Mouse (Mus musculus): ENCODE data around the gene Ehhadh. TPM values are rescaled to one million over a fixed set of nuclear protein-coding genes. Genes with fewer than 3 reads are reported as not detected.

Ehhadh gene
- 1.4 and 1.9 TPM in 2 replicates for polyA plus RNA-seq (2015; fragmentation: Nextera tagmentation; extraction: Ambion mirVana)

- ATAC-seq (replicated peaks), result peak; percentile 94
- peak within 1 kb of the TSS; percentile 81 for H3K4me2 ChIP-seq
- H3K4me3 ChIP-seq, result peak within 1 kb of the TSS; percentile 47
- peak within 1 kb of the TSS; percentile 28 for H3K27ac ChIP-seq
- H3K36me3 ChIP-seq (replicated peaks), result no peaks in the 10 kb centered on the region
- no peaks in the 10 kb centered on the region for H3K9me3 ChIP-seq
- peak within 1 kb of the TSS; percentile 42 for H3K9ac ChIP-seq
- no peaks in the 10 kb centered on the region for H3K27me3 ChIP-seq (replicated peaks)
- H3K4me1 ChIP-seq, result peaks cover 10% of the 10 kb centered on the region; the same call in 1 of the 2 replicates
- WGBS, result 9% methylated on average over 27 of the region's 28 CpGs
These were observed at the start of gene Ehhadh for GRCm38 (mm10) chr16:21787516-21788353. Ehhadh (minus strand) TSS chr16:21787807.

GRCm38 (mm10) chr16:21836311-21837072 lies 48.9 kb upstream of the Ehhadh start:
- Histone ChIP-seq H3K27ac (no peak overlapping the region), H3K4me2 (no peak overlapping the region), H3K4me1 (no peaks in the 10 kb centered on the region), H3K36me3 (replicated peaks) (no peaks in the 10 kb centered on the region), H3K9ac (no peak overlapping the region), H3K4me3 (no peak overlapping the region), H3K27me3 (replicated peaks) (no peaks in the 10 kb centered on the region), H3K9me3 (no peaks in the 10 kb centered on the region)
- 57% methylated on average over 7 of the region's 7 CpGs for WGBS
- peak; percentile 89 for ATAC-seq (replicated peaks)

- H3K4me2 ChIP-seq, result no peak overlapping the region
- no peak overlapping the region for H3K4me3 ChIP-seq
- no peak overlapping the region for H3K27ac ChIP-seq
- no peaks in the 10 kb centered on the region for H3K27me3 ChIP-seq (replicated peaks)
- WGBS, result 46% methylated on average over 7 of the region's 7 CpGs
- H3K4me1 ChIP-seq, result no peaks in the 10 kb centered on the region
- no peak overlapping the region for H3K9ac ChIP-seq
- no peaks in the 10 kb centered on the region for H3K36me3 ChIP-seq (replicated peaks)
- ATAC-seq (replicated peaks), result no peak
- H3K9me3 ChIP-seq, result no peaks in the 10 kb centered on the region
These were observed 48.0 kb upstream of the Ehhadh start for GRCm38 (mm10) chr16:21835584-21835931.

GRCm38 (mm10) chr16:21834866-21835583 lies 47.4 kb upstream of the Ehhadh start:
- Histone ChIP-seq H3K4me1 (no peaks in the 10 kb centered on the region), H3K9me3 (no peaks in the 10 kb centered on the region), H3K4me3 (no peak overlapping the region), H3K36me3 (replicated peaks) (no peaks in the 10 kb centered on the region), H3K27me3 (replicated peaks) (no peaks in the 10 kb centered on the region), H3K9ac (no peak overlapping the region), H3K27ac (no peak overlapping the region), H3K4me2 (no peak overlapping the region)
- 90% methylated on average over 8 of the region's 8 CpGs for WGBS
- no peak for ATAC-seq (replicated peaks)

GRCm38 (mm10) chr16:21833970-21834369 lies 46.4 kb upstream of the Ehhadh start:
- H3K27me3 ChIP-seq (replicated peaks), result no peaks in the 10 kb centered on the region

GRCm38 (mm10) chr16:21833469-21833868 lies 45.9 kb upstream of the Ehhadh start:
- no peaks in the 10 kb centered on the region for H3K4me1 ChIP-seq
- no peak overlapping the region for H3K9ac ChIP-seq
- H3K36me3 ChIP-seq (replicated peaks), result no peaks in the 10 kb centered on the region
- no peak overlapping the region for H3K27ac ChIP-seq
- H3K4me3 ChIP-seq, result no peak overlapping the region
- 63% methylated on average over 1 of the region's 1 CpGs for WGBS
- H3K4me2 ChIP-seq, result no peak overlapping the region
- no peaks in the 10 kb centered on the region for H3K9me3 ChIP-seq
- H3K27me3 ChIP-seq (replicated peaks), result no peaks in the 10 kb centered on the region
- ATAC-seq (replicated peaks), result no peak

More at GRCm38 (mm10) chr16:21833970-21834369, 46.4 kb upstream of the Ehhadh start:
- WGBS, result 68% methylated on average over 10 of the region's 10 CpGs
- Histone ChIP-seq H3K9me3 (no peaks in the 10 kb centered on the region), H3K4me3 (no peak overlapping the region), H3K4me1 (no peaks in the 10 kb centered on the region), H3K9ac (no peak overlapping the region), H3K27ac (no peak overlapping the region), H3K36me3 (replicated peaks) (no peaks in the 10 kb centered on the region), H3K4me2 (no peak overlapping the region)
- no peak for ATAC-seq (replicated peaks)

- Histone ChIP-seq H3K9ac (no peak overlapping the region), H3K4me1 (no peaks in the 10 kb centered on the region), H3K9me3 (no peaks in the 10 kb centered on the region), H3K27ac (no peak overlapping the region), H3K27me3 (replicated peaks) (no peaks in the 10 kb centered on the region), H3K4me3 (no peak overlapping the region), H3K36me3 (replicated peaks) (no peaks in the 10 kb centered on the region), H3K4me2 (no peak overlapping the region)
- no peak for ATAC-seq (replicated peaks)
- 87% methylated on average over 5 of the region's 5 CpGs for WGBS
These were observed 44.2 kb upstream of the Ehhadh start for GRCm38 (mm10) chr16:21831764-21832163.

- H3K4me1 ChIP-seq, result no peaks in the 10 kb centered on the region
- WGBS, result 77% methylated on average over 6 of the region's 6 CpGs
- H3K27me3 ChIP-seq (replicated peaks), result no peaks in the 10 kb centered on the region
- no peak overlapping the region for H3K27ac ChIP-seq
- H3K4me2 ChIP-seq, result no peak overlapping the region
- H3K9me3 ChIP-seq, result no peaks in the 10 kb centered on the region
- no peaks in the 10 kb centered on the region for H3K36me3 ChIP-seq (replicated peaks)
- H3K4me3 ChIP-seq, result no peak overlapping the region
- ATAC-seq (replicated peaks), result no peak
- no peak overlapping the region for H3K9ac ChIP-seq
These were observed 43.2 kb upstream of the Ehhadh start for GRCm38 (mm10) chr16:21830784-21831183.

- no peak overlapping the region for H3K4me2 ChIP-seq
- H3K4me3 ChIP-seq, result no peak overlapping the region
- WGBS, result 41% methylated on average over 5 of the region's 5 CpGs
- no peaks in the 10 kb centered on the region for H3K9me3 ChIP-seq
- H3K9ac ChIP-seq, result no peak overlapping the region
- no peak for ATAC-seq (replicated peaks)
- no peaks in the 10 kb centered on the region for H3K4me1 ChIP-seq
- no peaks in the 10 kb centered on the region for H3K27me3 ChIP-seq (replicated peaks)
- no peak overlapping the region for H3K27ac ChIP-seq
- no peaks in the 10 kb centered on the region for H3K36me3 ChIP-seq (replicated peaks)
These were observed 42.1 kb upstream of the Ehhadh start for GRCm38 (mm10) chr16:21829711-21830110.

GRCm38 (mm10) chr16:21827581-21827980 lies 40.0 kb upstream of the Ehhadh start:
- Histone ChIP-seq H3K4me3 (no peak overlapping the region), H3K36me3 (replicated peaks) (no peaks in the 10 kb centered on the region), H3K27me3 (replicated peaks) (no peaks in the 10 kb centered on the region), H3K9me3 (no peaks in the 10 kb centered on the region), H3K27ac (no peak overlapping the region), H3K4me1 (no peaks in the 10 kb centered on the region), H3K4me2 (no peak overlapping the region), H3K9ac (no peak overlapping the region)
- WGBS, result 79% methylated on average over 4 of the region's 4 CpGs
- no peak for ATAC-seq (replicated peaks)

- H3K4me1 ChIP-seq, result no peaks in the 10 kb centered on the region
- H3K27me3 ChIP-seq (replicated peaks), result no peaks in the 10 kb centered on the region
- 87% methylated on average over 4 of the region's 4 CpGs for WGBS
- no peak for ATAC-seq (replicated peaks)
- no peak overlapping the region for H3K9ac ChIP-seq
- no peaks in the 10 kb centered on the region for H3K36me3 ChIP-seq (replicated peaks)
- no peak overlapping the region for H3K4me2 ChIP-seq
- no peaks in the 10 kb centered on the region for H3K9me3 ChIP-seq
- no peak overlapping the region for H3K27ac ChIP-seq
- H3K4me3 ChIP-seq, result no peak overlapping the region
These were observed 39.5 kb upstream of the Ehhadh start for GRCm38 (mm10) chr16:21827153-21827552.

GRCm38 (mm10) chr16:21825612-21826031 lies 38.0 kb upstream of the Ehhadh start:
- Histone ChIP-seq H3K27me3 (replicated peaks) (no peaks in the 10 kb centered on the region), H3K9me3 (no peaks in the 10 kb centered on the region), H3K4me1 (no peaks in the 10 kb centered on the region), H3K4me2 (no peak overlapping the region), H3K36me3 (replicated peaks) (no peaks in the 10 kb centered on the region), H3K9ac (no peak overlapping the region), H3K27ac (no peak overlapping the region), H3K4me3 (no peak overlapping the region)
- ATAC-seq (replicated peaks), result no peak
- 78% methylated on average over 9 of the region's 9 CpGs for WGBS
